Mouse (Mus musculus) neural tube, embryonic 15.5 days (tissue): ENCODE measurements around the gene Flnb. TPM values are rescaled to one million over a fixed set of nuclear protein-coding genes. Genes with fewer than 3 reads are reported as not detected.

Experiments used
- ATAC-seq: fragments of 200-750 bp; cut with Nextera tagmentation; 2 replicates; pipeline ENCODE4 v1.8.0; 2017; ENCODE audit warnings: mild to moderate bottlenecking, moderate TSS enrichment, moderate library complexity; ENCODE audit not compliant: low FRiP score
- H3K27ac ChIP-seq: fragments of 300-500 bp; sonication (generic); replicated peaks from 2 replicates; pipeline ENCODE4 v1.5.1; 2015; ENCODE audit warnings: mild to moderate bottlenecking, inconsistent platforms
- H3K27me3 ChIP-seq: fragments of 300-500 bp; sonication (generic); replicated peaks from 2 replicates; pipeline ENCODE4 v1.6.1; 2015; ENCODE audit warnings: inconsistent platforms
- H3K36me3 ChIP-seq: fragments of 300-500 bp; sonication (generic); 2 replicates; pipeline ENCODE4 v1.6.1; 2015; ENCODE audit warnings: inconsistent platforms
- H3K4me1 ChIP-seq: fragments of 300-500 bp; sonication (generic); 2 replicates; pipeline ENCODE4 v1.6.1; 2015; ENCODE audit warnings: inconsistent platforms
- H3K4me2 ChIP-seq: fragments of 300-500 bp; sonication (generic); 2 replicates; pipeline ENCODE4 v1.6.1; 2015; ENCODE audit warnings: inconsistent platforms, mild to moderate bottlenecking, moderate library complexity
- H3K4me3 ChIP-seq: fragments of 300-500 bp; sonication (generic); replicated peaks from 2 replicates; pipeline ENCODE4 v1.5.1; 2015; ENCODE audit warnings: mild to moderate bottlenecking, inconsistent platforms
- H3K9ac ChIP-seq: fragments of 300-500 bp; sonication (generic); replicated peaks from 2 replicates; pipeline ENCODE4 v1.6.1; 2015; ENCODE audit warnings: mild to moderate bottlenecking, inconsistent platforms
- H3K9me3 ChIP-seq: fragments of 300-500 bp; sonication (generic); replicated peaks from 2 replicates; pipeline ENCODE4 v1.6.1; 2016; ENCODE audit warnings: inconsistent platforms
- WGBS: fragments of 180-500 bp; shearing (Covaris S2); methylation state at CpG from one replicate; pipeline ENCODE4 v1.1.7; 2015; ENCODE audit warnings: mixed read lengths; 5-methylcytosine and 5-hydroxymethylcytosine counted together
- polyA plus RNA-seq: library from polyadenylated mRNA; unstranded; fragments of >200 nt; fragmentation: Nextera tagmentation; extraction: Ambion mirVana; gene quantifications from 2 replicates; pipeline ENCODE4 v1.2.1, GENCODE M21; 2015

The Flnb gene
- polyA plus RNA-seq, 1 experiment from 2014 or later: 6.8 TPM

GRCm38 (mm10) chr14:7804558-7804905, 13.2 kb upstream of the Flnb start:
- Histone ChIP-seq H3K4me3 (no peak overlapping the region), H3K4me2 (no peak overlapping the region), H3K27ac (no peak overlapping the region), H3K27me3 (no peaks in the 10 kb centered on the region), H3K9ac (no peak overlapping the region), H3K4me1 (no peaks in the 10 kb centered on the region), H3K9me3 (no peaks in the 10 kb centered on the region; the same call in 1 of the 2 replicates), H3K36me3 (no peaks in the 10 kb centered on the region)
- no peak for ATAC-seq
- WGBS: 96% methylated on average over 2 of the region's 2 CpGs

- Histone ChIP-seq H3K4me1 (no peaks in the 10 kb centered on the region), H3K4me3 (no peak overlapping the region), H3K27ac (no peak overlapping the region), H3K4me2 (no peak overlapping the region), H3K27me3 (no peaks in the 10 kb centered on the region), H3K36me3 (no peaks in the 10 kb centered on the region), H3K9me3 (no peaks in the 10 kb centered on the region), H3K9ac (no peak overlapping the region)
- ATAC-seq: no peak
- 87% methylated on average over 4 of the region's 4 CpGs for WGBS
Measured at GRCm38 (mm10) chr14:7807711-7808110, 10.0 kb upstream of the Flnb start.

- Histone ChIP-seq H3K36me3 (no peaks in the 10 kb centered on the region), H3K27me3 (no peaks in the 10 kb centered on the region), H3K4me3 (no peak overlapping the region), H3K4me2 (no peak overlapping the region), H3K4me1 (no peaks in the 10 kb centered on the region), H3K9me3 (no peaks in the 10 kb centered on the region), H3K9ac (no peak overlapping the region), H3K27ac (no peak overlapping the region)
- no peak for ATAC-seq
- 80% methylated on average over 11 of the region's 11 CpGs for WGBS
Measured at GRCm38 (mm10) chr14:7808501-7808981, 9.2 kb upstream of the Flnb start.

- Histone ChIP-seq H3K4me3 (no peak overlapping the region), H3K4me1 (no peaks in the 10 kb centered on the region), H3K4me2 (no peak overlapping the region), H3K27me3 (no peaks in the 10 kb centered on the region), H3K36me3 (no peaks in the 10 kb centered on the region), H3K9ac (no peak overlapping the region), H3K9me3 (no peaks in the 10 kb centered on the region), H3K27ac (no peak overlapping the region)
- ATAC-seq: no peak
- WGBS: 85% methylated on average over 12 of the region's 12 CpGs
Measured at GRCm38 (mm10) chr14:7809043-7809955, 8.5 kb upstream of the Flnb start.

GRCm38 (mm10) chr14:7818463-7819121, 835 bp downstream of the Flnb start:
- Histone ChIP-seq H3K4me3 (peak overlapping the region; percentile 75), H3K27me3 (no peaks in the 10 kb centered on the region), H3K27ac (peak overlapping the region; percentile 85), H3K36me3 (no peaks in the 10 kb centered on the region), H3K4me2 (peak overlapping the region; percentile 90), H3K9ac (peak overlapping the region; percentile 71), H3K4me1 (peaks cover 46% of the 10 kb centered on the region), H3K9me3 (no peaks in the 10 kb centered on the region)
- WGBS: 1% methylated on average over 36 of the region's 36 CpGs
- peak; percentile 63 for ATAC-seq

- peaks cover 46% of the 10 kb centered on the region for H3K4me1 ChIP-seq
- H3K4me2 ChIP-seq: peak overlapping the region; percentile 90
- H3K27me3 ChIP-seq: no peaks in the 10 kb centered on the region
- H3K4me3 ChIP-seq: peak overlapping the region; percentile 75
- H3K9me3 ChIP-seq: no peaks in the 10 kb centered on the region
- H3K36me3 ChIP-seq: no peaks in the 10 kb centered on the region
- WGBS: 73% methylated on average over 5 of the region's 5 CpGs
- ATAC-seq: no peak
- H3K9ac ChIP-seq: peak overlapping the region; percentile 71
- no peak overlapping the region for H3K27ac ChIP-seq
Measured at GRCm38 (mm10) chr14:7819446-7819845, 1.7 kb downstream of the Flnb start.

- ATAC-seq: no peak
- no peaks in the 10 kb centered on the region for H3K9me3 ChIP-seq
- H3K4me3 ChIP-seq: peak overlapping the region; percentile 75; the same call in 1 of the 2 replicates
- H3K4me1 ChIP-seq: peaks cover 63% of the 10 kb centered on the region
- H3K9ac ChIP-seq: no peak overlapping the region
- peak overlapping the region; percentile 18; the same call in 1 of the 2 replicates for H3K27ac ChIP-seq
- H3K4me2 ChIP-seq: peak overlapping the region; percentile 90
- H3K27me3 ChIP-seq: no peaks in the 10 kb centered on the region
- 38% methylated on average over 8 of the region's 8 CpGs for WGBS
- no peaks in the 10 kb centered on the region for H3K36me3 ChIP-seq
Measured at GRCm38 (mm10) chr14:7821341-7821740, 3.6 kb downstream of the Flnb start.

GRCm38 (mm10) chr14:7822693-7823092, 4.9 kb downstream of the Flnb start:
- Histone ChIP-seq H3K27ac (peak overlapping the region; percentile 30; the same call in 1 of the 2 replicates), H3K9me3 (no peaks in the 10 kb centered on the region), H3K9ac (no peak overlapping the region), H3K27me3 (no peaks in the 10 kb centered on the region), H3K4me2 (no peak overlapping the region), H3K4me1 (peaks cover 68% of the 10 kb centered on the region), H3K4me3 (no peak overlapping the region), H3K36me3 (no peaks in the 10 kb centered on the region)
- no peak for ATAC-seq
- WGBS: 55% methylated on average over 7 of the region's 7 CpGs

- no peak overlapping the region for H3K27ac ChIP-seq
- H3K4me3 ChIP-seq: no peak overlapping the region
- H3K36me3 ChIP-seq: no peaks in the 10 kb centered on the region
- WGBS: 83% methylated on average over 8 of the region's 8 CpGs
- no peak overlapping the region for H3K9ac ChIP-seq
- H3K27me3 ChIP-seq: no peaks in the 10 kb centered on the region
- no peak for ATAC-seq
- H3K4me2 ChIP-seq: no peak overlapping the region
- H3K4me1 ChIP-seq: peaks cover 57% of the 10 kb centered on the region
- no peaks in the 10 kb centered on the region for H3K9me3 ChIP-seq
Measured at GRCm38 (mm10) chr14:7824651-7825268, 7.0 kb downstream of the Flnb start.

- H3K27me3 ChIP-seq: no peaks in the 10 kb centered on the region
- no peak overlapping the region for H3K4me3 ChIP-seq
- no peaks in the 10 kb centered on the region for H3K36me3 ChIP-seq
- H3K4me1 ChIP-seq: peaks cover 41% of the 10 kb centered on the region
- 24% methylated on average over 10 of the region's 10 CpGs for WGBS
- no peak overlapping the region for H3K9ac ChIP-seq
- no peaks in the 10 kb centered on the region for H3K9me3 ChIP-seq
- H3K4me2 ChIP-seq: peak overlapping the region; percentile 3; the same call in 1 of the 2 replicates
- 0 out of 2 replicates have a peak, but pooled peaks have one; percentile 25 for ATAC-seq
- peak overlapping the region; percentile 56 for H3K27ac ChIP-seq
Measured at GRCm38 (mm10) chr14:7826151-7826937, 8.6 kb downstream of the Flnb start.

- Histone ChIP-seq H3K4me2 (no peak overlapping the region), H3K4me3 (no peak overlapping the region), H3K27me3 (no peaks in the 10 kb centered on the region), H3K9ac (no peak overlapping the region), H3K27ac (no peak overlapping the region), H3K36me3 (no peaks in the 10 kb centered on the region), H3K9me3 (no peaks in the 10 kb centered on the region), H3K4me1 (peaks cover 36% of the 10 kb centered on the region)
- ATAC-seq: no peak
- WGBS: 62% methylated on average over 2 of the region's 2 CpGs
Measured at GRCm38 (mm10) chr14:7829181-7829580, 11.4 kb downstream of the Flnb start.
